Mouse (Mus musculus): ENCODE results near the gene Tfrc. TPM values are rescaled to one million over a fixed set of nuclear protein-coding genes. Genes with fewer than 3 reads are reported as not detected.
A peak's percentile ranks its signal among the peaks of the same experiment; 100 is the strongest.

The Tfrc gene
- total and polyA plus RNA-seq, 3 experiments, result 190 to 840 (median 358) TPM

- peaks cover 0 to 18% of the 10 kb centered on the region in 2 experiments for H3K36me3 ChIP-seq (replicated peaks in 1 of 2; ENCODE audit: control insufficient read depth in 1 of 2, insufficient read depth in 1 of 2, low read length in 1 of 2)
- TF ChIP-seq RAD21 (IDR thresholded peaks at IDR 0.05; ENCODE audit: low read depth, low read length) (no peak), ZC3H11A (IDR thresholded peaks at IDR 0.05; ENCODE audit: low read depth, low read length) (no peak), TBP (conservative IDR thresholded peaks at IDR 0.05; ENCODE audit: low read depth, low read length) (no peak), MYC (IDR thresholded peaks at IDR 0.05; ENCODE audit: low read depth, low read length) (0 out of 2 replicates have a peak, but pooled peaks have one; percentile 47), MAZ (IDR thresholded peaks at IDR 0.05; ENCODE audit: low read depth, low read length) (no peak), JUND (conservative IDR thresholded peaks at IDR 0.05; ENCODE audit: low read depth, low read length) (no peak), CTCF (conservative IDR thresholded peaks at IDR 0.05 in 1 of 2, IDR thresholded peaks at IDR 0.05 in 1 of 2; ENCODE audit: low read depth in 2 of 2, low read length in 2 of 2) (no peak), USF1 (IDR thresholded peaks at IDR 0.05; ENCODE audit: low read depth, low read length) (no peak), CHD1 (IDR thresholded peaks at IDR 0.05; ENCODE audit: low read depth, low read length) (no peak), JUN (IDR thresholded peaks at IDR 0.05; ENCODE audit: insufficient read depth, low read depth, low read length) (no peak), EP300 (IDR thresholded peaks at IDR 0.05; ENCODE audit: low read length) (no peak), SIN3A (IDR thresholded peaks at IDR 0.05; ENCODE audit: low read length) (no peak), MAX (IDR thresholded peaks at IDR 0.05; ENCODE audit: low read length) (no peak), CHD2 (IDR thresholded peaks at IDR 0.05; ENCODE audit: low read length) (no peak), POLR2AphosphoS2 (IDR thresholded peaks at IDR 0.05; ENCODE audit: low read depth, low read length) (no peak), MEF2A (IDR thresholded peaks at IDR 0.05; ENCODE audit: borderline replicate concordance, low read depth, low read length) (no peak), BHLHE40 (IDR thresholded peaks at IDR 0.05; ENCODE audit: low read depth, low read length) (no peak), ZNF384 (IDR thresholded peaks at IDR 0.05; ENCODE audit: low read depth, low read length) (peak; percentile 94), UBTF (IDR thresholded peaks at IDR 0.05; ENCODE audit: low read depth, low read length) (no peak), ETS1 (conservative IDR thresholded peaks at IDR 0.05; ENCODE audit: low read depth, low read length) (no peak), TCF12 (IDR thresholded peaks at IDR 0.05; ENCODE audit: low read depth, low read length) (0 out of 2 replicates have a peak, but pooled peaks have one; percentile 21), SMC3 (IDR thresholded peaks at IDR 0.05; ENCODE audit: low read depth, low read length) (no peak), IRF4 (IDR thresholded peaks at IDR 0.05; ENCODE audit: low read depth, low read length) (no peak), ZKSCAN1 (IDR thresholded peaks at IDR 0.05; ENCODE audit: borderline replicate concordance, low read depth, low read length) (no peak), RCOR1 (conservative IDR thresholded peaks at IDR 0.05; ENCODE audit: low read depth, low read length) (no peak), NELFE (IDR thresholded peaks at IDR 0.05; ENCODE audit: low read depth, low read length) (no peak)
- in situ Hi-C loops (cut with MboI; ENCODE audit: low pct_ligation_motif_present, low pct_unique_long_range_greater_than_20kb, low sequenced_read_pairs), result no loop called here
- no peaks in the 10 kb centered on the region for H3K9me3 ChIP-seq (replicated peaks; ENCODE audit: low read length)
- dilution Hi-C loops (cut with MboI; ENCODE audit: extremely low pct_ligation_motif_present, extremely low pct_unique_long_range_greater_than_20kb, low sequenced_read_pairs), result no loop called here
- no peak overlapping the region for H3K27ac ChIP-seq (ENCODE audit: insufficient read depth, low read depth)
- 0 out of 2 replicates have a peak overlapping the region, but pooled peaks have one; percentile 38 for H3K4me2 ChIP-seq (ENCODE audit: insufficient read depth, low read depth, poor library complexity, severe bottlenecking)
- peaks cover 7% of the 10 kb centered on the region; the same call in 1 of the 2 replicates for H3K79me2 ChIP-seq (replicated peaks; ENCODE audit: control insufficient read depth, extremely low read depth, insufficient read depth, poor library complexity, severe bottlenecking)
- no peak overlapping the region for H3K9ac ChIP-seq (ENCODE audit: insufficient read depth, low read depth)
- peaks cover 25 to 65% of the 10 kb centered on the region in 2 experiments for H3K4me1 ChIP-seq (ENCODE audit: control insufficient read depth in 1 of 2, insufficient read depth in 2 of 2)
- H3K27me3 ChIP-seq (replicated peaks), result no peaks in the 10 kb centered on the region
- H3K4me3 ChIP-seq (replicated peaks in 1 of 3; ENCODE audit: low read depth in 2 of 3, low read length in 2 of 3, poor library complexity in 1 of 3), result no peak overlapping the region
- DNase-seq (ENCODE audit: extremely low read depth), result no peak
These were observed 39.0 kb downstream of the Tfrc start for GRCm38 (mm10) chr16:32647712-32648111.
